Mouse (Mus musculus) embryo, embryonic 9.5 days (tissue): ENCODE results near the gene Fxyd3.
A peak's percentile ranks its signal among the peaks of the same experiment; 100 is the strongest.

Source experiments
- DNase-seq: peaks from one replicate; pipeline ENCODE4 v3.0.0-alpha.2; 2017; ENCODE audit errors: extremely low spot score

Fxyd3 gene

GRCm38 (mm10) chr7:31098697-31099611 is 22.4 kb upstream of the Fxyd3 start:
- no peak for DNase-seq

GRCm38 (mm10) chr7:31097583-31098248 is 21.2 kb upstream of the Fxyd3 start:
- peak; percentile 89 for DNase-seq

GRCm38 (mm10) chr7:31096892-31097564 is 20.5 kb upstream of the Fxyd3 start:
- no peak for DNase-seq

GRCm38 (mm10) chr7:31094774-31095501 is 18.4 kb upstream of the Fxyd3 start:
- DNase-seq = no peak

- no peak for DNase-seq
These were observed 13.2 kb upstream of the Fxyd3 start for GRCm38 (mm10) chr7:31089721-31090120.

- no peak for DNase-seq
These were observed 11.7 kb upstream of the Fxyd3 start for GRCm38 (mm10) chr7:31088206-31088605.

GRCm38 (mm10) chr7:31087262-31087661 is 10.8 kb upstream of the Fxyd3 start:
- DNase-seq = no peak

- no peak for DNase-seq
These were observed 9.8 kb upstream of the Fxyd3 start for GRCm38 (mm10) chr7:31086175-31086755.

GRCm38 (mm10) chr7:31085171-31085570 is 8.7 kb upstream of the Fxyd3 start:
- peak; percentile 31 for DNase-seq

GRCm38 (mm10) chr7:31084140-31084539 is 7.6 kb upstream of the Fxyd3 start:
- no peak for DNase-seq

- DNase-seq = no peak
These were observed 6.5 kb upstream of the Fxyd3 start for GRCm38 (mm10) chr7:31082831-31083588.

- no peak for DNase-seq
These were observed 5.6 kb upstream of the Fxyd3 start for GRCm38 (mm10) chr7:31082106-31082505.

GRCm38 (mm10) chr7:31081106-31081505 is 4.6 kb upstream of the Fxyd3 start:
- no peak for DNase-seq

GRCm38 (mm10) chr7:31080611-31081010 is 4.1 kb upstream of the Fxyd3 start:
- no peak for DNase-seq

- no peak for DNase-seq
These were observed 3.2 kb upstream of the Fxyd3 start for GRCm38 (mm10) chr7:31079670-31080069.

GRCm38 (mm10) chr7:31077885-31078445 is 1.5 kb upstream of the Fxyd3 start:
- DNase-seq = peak; percentile 44

- DNase-seq = no peak
These were observed 966 bp upstream of the Fxyd3 start for GRCm38 (mm10) chr7:31077470-31077869.

- DNase-seq = no peak
These were observed 1.8 kb downstream of the Fxyd3 start for GRCm38 (mm10) chr7:31074713-31075069.

GRCm38 (mm10) chr7:31074061-31074712 is 2.3 kb downstream of the Fxyd3 start:
- DNase-seq = no peak

- no peak for DNase-seq
These were observed 3.0 kb downstream of the Fxyd3 start for GRCm38 (mm10) chr7:31073546-31073945.
